Mouse (Mus musculus) embryo, embryonic 11.5 days (tissue): ENCODE measurements around the gene Obox7.
"Not testable (repeated sequence)": the region's sequence is repeated elsewhere in the genome, so short reads cannot be mapped to it uniquely, and the experiment has no call there.

Source experiments
- DNase-seq: peaks from one replicate; pipeline ENCODE4 v3.0.0-alpha.2; 2012; ENCODE audit warnings: low read depth, low spot score

The Obox7 gene

GRCm38 (mm10) chr7:14659196-14659595 lies at the start of gene Obox7:
Obox7 (plus strand) TSS chr7:14659496.
- not testable (repeated sequence) for DNase-seq

GRCm38 (mm10) chr7:14622556-14623542 lies 36.4 kb upstream of the Obox7 start:
- DNase-seq = not testable (repeated sequence)
